Mouse (Mus musculus) erythroblast, embryonic 14.5 days (primary cell): ENCODE data around the gene Tmem59.

Experiments used
- GATA1 ChIP-seq: IDR thresholded peaks from 2 replicates; pipeline ENCODE4 v1.6.1; 2012; ENCODE audit warnings: low read length, inconsistent platforms, mixed read lengths
- TAL1 ChIP-seq: IDR thresholded peaks from 3 replicates; pipeline ENCODE4 v1.6.1; 2012; ENCODE audit warnings: low read length, inconsistent platforms, mixed read lengths

- TF ChIP-seq GATA1 (no peak), TAL1 (no peak)
Observed at GRCm38 (mm10) chr4:107178830-107179490, 761 bp downstream of the Tmem59 start, which contains the start of gene Tceanc2.
